Mouse (Mus musculus) ES-Bruce4 (cell line): ENCODE measurements around the gene Cnnm2. TPM values are rescaled to one million over a fixed set of nuclear protein-coding genes. Genes with fewer than 3 reads are reported as not detected.

Source experiments
- H3K27ac ChIP-seq: 2 replicates; pipeline ENCODE4 v1.5.1; 2012; ENCODE audit warnings: low read length, inconsistent platforms; ENCODE audit not compliant: insufficient read depth
- H3K27me3 ChIP-seq: 2 replicates; pipeline ENCODE4 v1.6.1; 2012; ENCODE audit warnings: mild to moderate bottlenecking, low read length, inconsistent platforms; ENCODE audit not compliant: control insufficient read depth, poor library complexity, insufficient read depth, severe bottlenecking
- H3K36me3 ChIP-seq: 2 replicates; pipeline ENCODE4 v1.6.1; 2012; ENCODE audit warnings: inconsistent platforms, mild to moderate bottlenecking, low read length, moderate library complexity; ENCODE audit not compliant: control insufficient read depth, poor library complexity, insufficient read depth, severe bottlenecking
- H3K4me1 ChIP-seq: one replicate; pipeline ENCODE4 v1.8.1; 2011; ENCODE audit warnings: low read length; ENCODE audit not compliant: control insufficient read depth, insufficient read depth
- H3K4me3 ChIP-seq: 2 replicates; pipeline ENCODE4 v1.5.1; 2011; ENCODE audit warnings: low read depth, mild to moderate bottlenecking, low read length
- H3K9ac ChIP-seq: 2 replicates; pipeline ENCODE4 v1.6.1; 2012; ENCODE audit warnings: low read depth, mild to moderate bottlenecking, inconsistent platforms; ENCODE audit not compliant: poor library complexity, severe bottlenecking
- H3K9me3 ChIP-seq: replicated peaks from 2 replicates; pipeline ENCODE4 v1.6.1; 2012; ENCODE audit warnings: mild to moderate bottlenecking, low read length, inconsistent platforms; ENCODE audit not compliant: control insufficient read depth, poor library complexity, insufficient read depth, severe bottlenecking
- CTCF ChIP-seq: IDR thresholded peaks from one replicate; pipeline ENCODE4 v1.8.1; 2011; ENCODE audit warnings: low read depth, low read length
- EP300 ChIP-seq: IDR thresholded peaks from 2 replicates; pipeline ENCODE4 v1.6.1; 2011; ENCODE audit warnings: low read depth, low read length; ENCODE audit not compliant: insufficient read depth
- POLR2A ChIP-seq: IDR thresholded peaks from one replicate; pipeline ENCODE4 v1.8.1; 2011; ENCODE audit warnings: low read length; ENCODE audit not compliant: insufficient read depth
- polyA plus RNA-seq: library from polyadenylated mRNA; stranded (reverse); fragments of >200 nt; gene quantifications from 2 replicates; pipeline ENCODE4 v1.2.4, GENCODE M21; 2011; ENCODE audit warnings: low read depth; ENCODE audit not compliant: missing spikeins, insufficient read depth, insufficient read length

Cnnm2 gene
- polyA plus RNA-seq, 1 experiment: 14.8 TPM

- no peak overlapping the region for H3K9ac ChIP-seq
Observed at GRCm38 (mm10) chr19:46877886-46878285, 116.5 kb downstream of the Cnnm2 start.

GRCm38 (mm10) chr19:46878346-46878745 lies 117.0 kb downstream of the Cnnm2 start:
- Histone ChIP-seq H3K4me1 (no peaks in the 10 kb centered on the region), H3K27me3 (no peaks in the 10 kb centered on the region), H3K4me3 (no peak overlapping the region), H3K9me3 (no peaks in the 10 kb centered on the region), H3K36me3 (no peaks in the 10 kb centered on the region), H3K9ac (no peak overlapping the region), H3K27ac (no peak overlapping the region)
- TF ChIP-seq CTCF (peak; percentile 34), EP300 (no peak), POLR2A (no peak)

More at GRCm38 (mm10) chr19:46877886-46878285, 116.5 kb downstream of the Cnnm2 start:
- no peaks in the 10 kb centered on the region for H3K4me1 ChIP-seq
- H3K36me3 ChIP-seq: no peaks in the 10 kb centered on the region
- no peak for TF ChIP-seq CTCF
- TF ChIP-seq EP300: no peak
- TF ChIP-seq POLR2A: no peak
- H3K9me3 ChIP-seq: no peaks in the 10 kb centered on the region
- H3K4me3 ChIP-seq: no peak overlapping the region
- H3K27me3 ChIP-seq: no peaks in the 10 kb centered on the region
- no peak overlapping the region for H3K27ac ChIP-seq

- no peaks in the 10 kb centered on the region for H3K27me3 ChIP-seq
- no peak overlapping the region for H3K27ac ChIP-seq
- no peak overlapping the region for H3K4me3 ChIP-seq
- H3K9me3 ChIP-seq: no peaks in the 10 kb centered on the region
- no peaks in the 10 kb centered on the region for H3K36me3 ChIP-seq
- no peaks in the 10 kb centered on the region for H3K4me1 ChIP-seq
- H3K9ac ChIP-seq: no peak overlapping the region
- TF ChIP-seq EP300: no peak
- TF ChIP-seq CTCF: no peak
- TF ChIP-seq POLR2A: no peak
Observed at GRCm38 (mm10) chr19:46879876-46880275, 118.5 kb downstream of the Cnnm2 start.

GRCm38 (mm10) chr19:46885365-46885764 lies 124.0 kb downstream of the Cnnm2 start:
- Histone ChIP-seq H3K4me1 (no peaks in the 10 kb centered on the region), H3K9me3 (no peaks in the 10 kb centered on the region), H3K36me3 (peaks cover 30% of the 10 kb centered on the region), H3K27me3 (no peaks in the 10 kb centered on the region), H3K27ac (no peak overlapping the region), H3K4me3 (no peak overlapping the region), H3K9ac (no peak overlapping the region)
- TF ChIP-seq EP300: no peak
- no peak for TF ChIP-seq POLR2A
- TF ChIP-seq CTCF: no peak

- no peak overlapping the region for H3K27ac ChIP-seq
- no peaks in the 10 kb centered on the region for H3K4me1 ChIP-seq
- no peaks in the 10 kb centered on the region for H3K27me3 ChIP-seq
- no peak overlapping the region for H3K4me3 ChIP-seq
- H3K9me3 ChIP-seq: no peaks in the 10 kb centered on the region
- H3K36me3 ChIP-seq: peaks cover 44% of the 10 kb centered on the region
- TF ChIP-seq POLR2A: no peak
- no peak for TF ChIP-seq CTCF
- no peak for TF ChIP-seq EP300
- H3K9ac ChIP-seq: no peak overlapping the region
Observed at GRCm38 (mm10) chr19:46886826-46887225, 125.4 kb downstream of the Cnnm2 start.

GRCm38 (mm10) chr19:46887811-46888527 lies 126.6 kb downstream of the Cnnm2 start:
- TF ChIP-seq EP300 (no peak), POLR2A (no peak), CTCF (no peak)
- Histone ChIP-seq H3K27ac (no peak overlapping the region), H3K9me3 (no peaks in the 10 kb centered on the region), H3K4me3 (no peak overlapping the region), H3K27me3 (no peaks in the 10 kb centered on the region), H3K4me1 (no peaks in the 10 kb centered on the region), H3K9ac (no peak overlapping the region), H3K36me3 (peaks cover 46% of the 10 kb centered on the region)
